In genomic region chr13:119358696-119359095, GRCm38 (mm10) we compare ENCODE assay signal across 23 mouse cellular contexts.
A peak's percentile ranks its signal among the peaks of the same experiment; 100 is the strongest.
DNase-seq lines count a peak whose midpoint lies in the region; ATAC-seq and TF ChIP-seq lines count a peak whose summit lies in the region.
"Had no signal": no experiment of that assay in that cellular context is flagged by ENCODE, and none has a peak within 500 bp of the region (broad histone marks: within the 10 kb centered on the region; RNA-seq: fewer than 3 reads in every experiment).

No protein-coding gene starts in this region.

- no peak for TF ChIP-seq CTCF in CH12.LX (conservative IDR thresholded peaks at IDR 0.05 in 1 of 2, IDR thresholded peaks at IDR 0.05 in 1 of 2; ENCODE audit: low read depth in 2 of 2, low read length in 2 of 2)

- H3K4me1 ChIP-seq in CH12.LX (ENCODE audit: control insufficient read depth in 1 of 2, insufficient read depth in 2 of 2) = peaks cover 0 to 11% of the 10 kb centered on the region in 2 experiments; a peak in 3 of 4 replicates
- no peaks in the 10 kb centered on the region for H3K4me1 ChIP-seq in midbrain, embryonic 14.5 days (ENCODE audit: control insufficient read depth, insufficient read depth, low read length)
- H3K4me1 ChIP-seq: embryonic facial prominence, embryonic 10.5 days; embryonic facial prominence, embryonic 12.5 days; forebrain, embryonic 13.5 days; forebrain, embryonic 15.5 days had no signal

- peak; percentile 53 for TF ChIP-seq EP300 in CH12.LX (IDR thresholded peaks at IDR 0.05; ENCODE audit: low read length)

- no peak overlapping the region for H3K4me2 ChIP-seq in CH12.LX (ENCODE audit: insufficient read depth, low read depth, poor library complexity, severe bottlenecking)
- H3K4me2 ChIP-seq in midbrain, embryonic 14.5 days (ENCODE audit: low read length) = no peak overlapping the region
- H3K4me2 ChIP-seq: embryonic facial prominence, embryonic 12.5 days; forebrain, embryonic 13.5 days; forebrain, embryonic 15.5 days had no signal

- peaks cover 23 to 54% of the 10 kb centered on the region in 2 experiments for H3K36me3 ChIP-seq in CH12.LX (replicated peaks in 1 of 2; ENCODE audit: control insufficient read depth in 1 of 2, insufficient read depth in 1 of 2, low read length in 1 of 2)
- H3K36me3 ChIP-seq in midbrain, embryonic 14.5 days (ENCODE audit: control insufficient read depth, insufficient read depth, low read length) = peaks cover 48% of the 10 kb centered on the region

- TF ChIP-seq RAD21 in CH12.LX (IDR thresholded peaks at IDR 0.05; ENCODE audit: low read depth, low read length) = no peak

- no peak overlapping the region for H3K27ac ChIP-seq in CH12.LX (ENCODE audit: insufficient read depth, low read depth)
- H3K27ac ChIP-seq in midbrain, embryonic 14.5 days (replicated peaks; ENCODE audit: low read depth, low read length) = no peak overlapping the region
- H3K27ac ChIP-seq: embryonic facial prominence, embryonic 10.5 days; embryonic facial prominence, embryonic 12.5 days; forebrain, embryonic 13.5 days; forebrain, embryonic 15.5 days had no signal

- H3K27me3 ChIP-seq in CH12.LX (replicated peaks) = no peaks in the 10 kb centered on the region
- no peaks in the 10 kb centered on the region for H3K27me3 ChIP-seq in midbrain, embryonic 14.5 days (ENCODE audit: control insufficient read depth, insufficient read depth, low read length)
- H3K27me3 ChIP-seq: embryonic facial prominence, embryonic 12.5 days; forebrain, embryonic 13.5 days; forebrain, embryonic 15.5 days had no signal

- H3K4me3 ChIP-seq in CH12.LX (replicated peaks in 1 of 3; ENCODE audit: low read depth in 2 of 3, low read length in 2 of 3, poor library complexity in 1 of 3) = no peak overlapping the region
- H3K4me3 ChIP-seq in midbrain, embryonic 14.5 days (replicated peaks; ENCODE audit: low read depth, low read length) = no peak overlapping the region
- H3K4me3 ChIP-seq: embryonic facial prominence, embryonic 10.5 days; embryonic facial prominence, embryonic 12.5 days; forebrain, embryonic 13.5 days; forebrain, embryonic 15.5 days had no signal

- WGBS in midbrain, embryonic 14.5 days = 84% methylated on average over 3 of the region's 3 CpGs

- ATAC-seq in granulocyte monocyte progenitor cell, adult 5-6 weeks (replicated peaks; ENCODE audit: poor library complexity, severe bottlenecking) = peak; percentile 75
- ATAC-seq in megakaryocyte, adult 5-6 weeks (ENCODE audit: poor library complexity, severe bottlenecking) = peak; percentile 63
- no peak for ATAC-seq in midbrain, embryonic 14.5 days (ENCODE audit: low FRiP score, low TSS enrichment)
- ATAC-seq: CD4-positive, CD25-positive, alpha-beta regulatory T cell, adult 4 months; forebrain, embryonic 13.5 days; forebrain, embryonic 15.5 days; forebrain, postnatal 0 days had no signal

- H3K79me2 ChIP-seq in CH12.LX (replicated peaks; ENCODE audit: control insufficient read depth, extremely low read depth, insufficient read depth, poor library complexity, severe bottlenecking) = no peaks in the 10 kb centered on the region

- H3K9me3 ChIP-seq in CH12.LX (replicated peaks; ENCODE audit: low read length) = peaks cover 2% of the 10 kb centered on the region
- no peaks in the 10 kb centered on the region for H3K9me3 ChIP-seq in midbrain, embryonic 14.5 days (ENCODE audit: control insufficient read depth, low read length)
- H3K9me3 ChIP-seq: embryonic facial prominence, embryonic 10.5 days; embryonic facial prominence, embryonic 12.5 days; forebrain, embryonic 13.5 days; forebrain, embryonic 15.5 days had no signal

- in situ Hi-C loops in CH12.LX (cut with MboI; ENCODE audit: low pct_ligation_motif_present, low pct_unique_long_range_greater_than_20kb, low sequenced_read_pairs) = loop anchor here (25.0 kb wide), 1 partner anchor 946 kb away; no protein-coding TSS in a partner anchor

- TF ChIP-seq POLR2A in CH12.LX (IDR thresholded peaks at IDR 0.05; ENCODE audit: low read depth, low read length) = no peak

- DNase-seq in 416B (ENCODE audit: low read depth) = peak; percentile 60
- peak; percentile 55 for DNase-seq in CH12.LX (ENCODE audit: extremely low read depth)
- DNase-seq in layer of hippocampus, adult 9-11 months = no peak
- no peak for DNase-seq in midbrain, embryonic 14.5 days
- no peak for DNase-seq in kidney, postnatal 36 days
- no peak for DNase-seq in urinary bladder, adult 2 months (ENCODE audit: low spot score)
- DNase-seq: adrenal gland, adult 8-10 months; adrenal gland, postnatal 14 days; adrenal gland, postnatal 36 days; B cell, adult 2 months; cerebellum, adult 11-12 months; cerebellum, adult 2 months; cerebellum, adult 9-10 months; cerebellum, postnatal 10 days; cerebellum, postnatal 25 days; forebrain, postnatal 0 days had no signal

- no peak overlapping the region for H3K9ac ChIP-seq in CH12.LX (ENCODE audit: insufficient read depth, low read depth)
- no peak overlapping the region for H3K9ac ChIP-seq in midbrain, embryonic 14.5 days (replicated peaks; ENCODE audit: low read length)
- H3K9ac ChIP-seq: embryonic facial prominence, embryonic 12.5 days; forebrain, embryonic 13.5 days; forebrain, embryonic 15.5 days; forebrain, postnatal 0 days had no signal

- dilution Hi-C loops in CH12.LX (cut with MboI; ENCODE audit: extremely low pct_ligation_motif_present, extremely low pct_unique_long_range_greater_than_20kb, low sequenced_read_pairs) = no loop called here

TF ChIP-seq in CH12.LX, 34 proteins besides CTCF, POLR2A, EP300 and RAD21:
- peak; percentile 48; the same call in 1 of the 2 replicates for TF ChIP-seq JUND (conservative IDR thresholded peaks at IDR 0.05; ENCODE audit: low read depth, low read length)
- peak; percentile 72 for TF ChIP-seq IRF4 (IDR thresholded peaks at IDR 0.05; ENCODE audit: low read depth, low read length)
- no peak for TF ChIP-seq PAX5 (IDR thresholded peaks at IDR 0.05; ENCODE audit: low read length)

Comparison
In these comparisons a context has a peak if more than half of its experiments do, and no peak if none do; other contexts are left out.
1. DNase-seq: peak in 416B (single experiment) and CH12.LX (single experiment); none in layer of hippocampus, adult 9-11 months (single experiment), midbrain, embryonic 14.5 days (single experiment), kidney, postnatal 36 days (0 of 2) and urinary bladder, adult 2 months (single experiment).